Mouse (Mus musculus): ENCODE data around the gene Klf1. TPM values are rescaled to one million over a fixed set of nuclear protein-coding genes. Genes with fewer than 3 reads are reported as not detected.
A peak's percentile ranks its signal among the peaks of the same experiment; 100 is the strongest.
"Not testable (repeated sequence)": the region's sequence is repeated elsewhere in the genome, so short reads cannot be mapped to it uniquely, and the experiment has no call there.

The Klf1 gene
- total RNA-seq, 2 experiments from 2014 or later: 197 to 228 TPM

DNA sequence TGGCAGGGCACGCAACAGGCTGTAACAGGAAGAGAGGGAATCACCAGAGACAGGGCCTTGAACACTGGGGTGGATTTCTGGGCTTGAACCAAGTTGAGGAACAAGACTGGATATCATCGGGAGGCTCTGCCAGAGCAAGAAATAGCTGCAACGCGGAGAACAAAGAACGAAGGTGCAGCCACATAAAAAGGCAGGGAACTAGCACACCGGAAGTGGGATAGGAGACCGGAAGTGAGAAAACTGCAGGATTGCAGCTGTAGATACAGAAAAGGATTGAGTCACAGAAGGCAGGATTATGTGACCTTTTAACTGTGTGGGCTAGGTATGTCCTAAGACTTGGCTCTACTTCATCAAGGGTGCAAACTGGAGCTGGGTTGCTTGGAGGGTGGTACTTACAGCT, 2.6 kb downstream of the Klf1 start:
- ATAC-seq (replicated peaks; ENCODE audit: low FRiP score, low TSS enrichment, poor library complexity, severe bottlenecking): no peak

DNA sequence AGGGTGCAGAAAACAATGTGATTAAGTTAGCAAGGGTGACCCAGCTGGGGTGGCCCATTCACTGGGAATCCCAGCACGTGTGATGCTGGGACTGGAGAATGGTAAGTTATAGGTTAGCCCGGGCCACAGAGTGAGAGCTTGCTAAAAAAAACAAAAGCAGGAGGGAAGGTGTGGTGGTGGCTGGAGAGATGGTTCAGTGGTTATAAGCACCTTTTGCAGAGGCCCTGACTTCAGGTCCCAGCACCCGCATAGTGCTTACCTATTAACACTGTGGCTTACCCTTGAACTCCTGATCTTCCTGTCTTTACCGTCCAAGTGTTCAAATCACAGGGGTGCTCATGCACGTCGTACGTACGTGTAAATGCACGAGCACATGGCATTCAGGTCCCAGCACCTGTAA, 5.3 kb downstream of the Klf1 start:
- no peak for ATAC-seq (replicated peaks; ENCODE audit: low FRiP score, low TSS enrichment, poor library complexity, severe bottlenecking)

DNA sequence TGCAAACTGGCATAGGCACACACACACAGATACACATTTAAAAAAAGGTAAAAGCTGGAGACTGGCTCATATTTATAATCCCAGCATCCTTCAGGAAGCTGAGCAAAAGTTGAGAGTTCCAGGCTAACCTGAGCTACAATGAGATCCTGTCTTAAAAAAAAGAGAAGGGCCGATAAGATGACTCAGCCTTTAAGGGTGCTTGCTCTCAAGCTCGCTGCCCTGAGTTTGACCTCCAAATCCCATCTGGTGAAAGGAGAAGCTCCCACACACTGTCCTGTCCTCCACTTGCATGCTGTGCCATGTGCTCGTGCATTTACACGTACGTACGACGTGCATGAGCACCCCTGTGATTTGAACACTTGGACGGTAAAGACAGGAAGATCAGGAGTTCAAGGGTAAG, 5.8 kb downstream of the Klf1 start:
- ATAC-seq (replicated peaks; ENCODE audit: low FRiP score, low TSS enrichment, poor library complexity, severe bottlenecking): no peak

DNA sequence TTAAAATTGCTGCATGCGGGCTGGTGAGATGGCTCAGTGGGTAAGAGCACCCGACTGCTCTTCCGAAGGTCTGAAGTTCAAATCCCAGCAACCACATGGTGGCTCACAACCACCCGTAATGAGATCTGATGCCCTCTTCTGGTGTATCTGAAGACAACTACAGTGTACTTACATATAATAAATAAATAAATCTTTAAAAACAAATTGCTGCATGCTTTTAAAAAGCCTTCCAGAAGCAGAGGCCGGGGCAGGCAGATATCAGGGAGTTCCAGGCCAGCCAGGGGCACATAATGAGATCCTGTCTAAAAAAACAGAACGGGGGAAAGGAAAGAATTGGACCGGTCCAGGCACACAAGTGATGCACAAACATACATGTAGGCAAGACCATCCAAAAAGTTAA, 6.3 kb downstream of the Klf1 start:
- ATAC-seq (replicated peaks; ENCODE audit: low FRiP score, low TSS enrichment, poor library complexity, severe bottlenecking): not testable (repeated sequence)

- peak; percentile 84 for ATAC-seq (replicated peaks; ENCODE audit: low FRiP score, low TSS enrichment, poor library complexity, severe bottlenecking)
Observed at GRCm38 (mm10) chr8:84908421-84909161, 6.9 kb downstream of the Klf1 start, which contains the start of gene Dnase2a. Dnase2a (plus strand) TSS chr8:84908560.

GRCm38 (mm10) chr8:84909162-84909767, 7.5 kb downstream of the Klf1 start:
- ATAC-seq (replicated peaks; ENCODE audit: low FRiP score, low TSS enrichment, poor library complexity, severe bottlenecking): no peak

- peak; percentile 40; the same call in 1 of the 2 replicates for ATAC-seq (replicated peaks; ENCODE audit: low FRiP score, low TSS enrichment, poor library complexity, severe bottlenecking)
Observed at GRCm38 (mm10) chr8:84909949-84910348, 8.2 kb downstream of the Klf1 start.

- ATAC-seq (replicated peaks; ENCODE audit: low FRiP score, low TSS enrichment, poor library complexity, severe bottlenecking): no peak
Observed at GRCm38 (mm10) chr8:84910551-84910950, 8.8 kb downstream of the Klf1 start.

- ATAC-seq (replicated peaks; ENCODE audit: low FRiP score, low TSS enrichment, poor library complexity, severe bottlenecking): no peak
Observed at GRCm38 (mm10) chr8:84911854-84912253, 10.1 kb downstream of the Klf1 start.

GRCm38 (mm10) chr8:84912391-84912790, 10.7 kb downstream of the Klf1 start:
- ATAC-seq (replicated peaks; ENCODE audit: low FRiP score, low TSS enrichment, poor library complexity, severe bottlenecking): no peak

DNA sequence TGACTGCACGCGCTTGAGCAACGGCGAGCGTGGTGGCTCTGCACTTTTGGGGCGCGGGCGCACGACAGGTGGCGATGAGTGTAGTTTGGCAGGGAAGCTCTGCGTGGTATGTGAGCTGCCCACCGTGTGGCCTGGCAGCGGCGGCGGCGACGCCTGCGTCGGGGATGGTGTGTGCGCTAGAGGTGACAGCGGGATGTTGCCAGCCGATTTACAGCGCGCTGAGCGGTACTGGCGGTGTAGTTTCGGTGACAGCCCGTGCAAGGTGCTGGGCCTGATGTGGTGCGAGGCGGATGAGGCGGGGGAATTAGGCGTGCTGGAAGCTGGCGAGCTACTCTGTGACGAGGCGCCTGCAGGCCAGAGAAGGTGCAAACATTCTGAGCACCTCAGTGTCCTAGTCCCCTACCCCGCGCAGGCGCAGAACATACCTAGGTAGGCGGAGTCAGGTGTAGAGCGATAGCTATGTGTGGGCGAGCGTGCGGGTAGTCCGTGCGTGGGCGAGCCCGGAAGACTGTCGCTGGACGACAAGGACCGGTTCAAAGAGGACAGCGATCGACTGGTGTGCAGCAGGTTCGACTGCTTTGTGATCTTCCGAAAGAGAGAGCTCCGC, 11.3 kb downstream of the Klf1 start:
- ATAC-seq (replicated peaks; ENCODE audit: low FRiP score, low TSS enrichment, poor library complexity, severe bottlenecking): peak; percentile 48

GRCm38 (mm10) chr8:84913502-84913900, 11.8 kb downstream of the Klf1 start:
- no peak for ATAC-seq (replicated peaks; ENCODE audit: low FRiP score, low TSS enrichment, poor library complexity, severe bottlenecking)

DNA sequence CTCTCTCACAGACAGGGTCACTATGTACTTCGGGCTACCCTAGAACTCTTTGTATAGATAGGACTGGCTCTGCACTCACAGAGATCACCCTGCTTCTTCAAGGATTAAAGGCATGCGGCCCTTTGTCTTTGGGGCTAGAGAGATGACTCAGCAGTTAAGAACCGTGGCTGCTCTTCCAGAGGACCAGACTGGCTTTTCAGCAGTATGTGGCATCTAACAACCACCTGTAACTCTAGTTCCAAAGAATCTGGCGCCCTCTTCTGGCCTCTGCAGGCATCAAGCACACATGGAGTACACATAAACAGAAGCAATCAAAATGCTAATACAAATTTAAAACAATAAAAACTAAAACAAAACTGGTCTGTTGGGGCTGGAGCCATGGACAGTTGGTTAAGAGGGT, 12.2 kb downstream of the Klf1 start:
- peak; percentile 31; the same call in 1 of the 2 replicates for ATAC-seq (replicated peaks; ENCODE audit: low FRiP score, low TSS enrichment, poor library complexity, severe bottlenecking)

- ATAC-seq (replicated peaks; ENCODE audit: low FRiP score, low TSS enrichment, poor library complexity, severe bottlenecking): no peak
Observed at GRCm38 (mm10) chr8:84915269-84915668, 13.5 kb downstream of the Klf1 start.

DNA sequence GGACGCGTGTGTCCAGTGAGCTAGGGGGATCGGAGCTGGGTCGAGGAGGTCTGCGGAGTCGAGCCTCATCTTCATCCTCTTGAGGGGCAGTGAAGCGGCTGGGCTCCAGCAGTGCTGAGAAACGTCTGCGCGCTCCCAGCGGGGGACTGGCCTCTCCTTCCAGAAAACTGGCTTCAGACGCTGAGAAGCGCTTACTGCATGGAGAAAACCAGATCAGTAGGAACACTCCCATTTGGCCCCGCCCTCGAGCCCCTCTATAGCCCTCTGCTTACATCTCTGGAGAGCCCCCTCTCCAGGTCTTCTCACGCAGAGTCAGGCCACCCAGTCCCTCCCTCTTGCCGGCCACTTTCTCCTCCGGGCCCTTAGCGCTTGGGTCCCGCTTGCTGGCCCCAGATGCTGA, 16.1 kb downstream of the Klf1 start:
- no peak for ATAC-seq (replicated peaks; ENCODE audit: low FRiP score, low TSS enrichment, poor library complexity, severe bottlenecking)

GRCm38 (mm10) chr8:84918646-84919045, 16.9 kb downstream of the Klf1 start:
- no peak for ATAC-seq (replicated peaks; ENCODE audit: low FRiP score, low TSS enrichment, poor library complexity, severe bottlenecking)

- ATAC-seq (replicated peaks; ENCODE audit: low FRiP score, low TSS enrichment, poor library complexity, severe bottlenecking): no peak
Observed at GRCm38 (mm10) chr8:84921596-84921995, 19.9 kb downstream of the Klf1 start.

- ATAC-seq (replicated peaks; ENCODE audit: low FRiP score, low TSS enrichment, poor library complexity, severe bottlenecking): no peak
Observed at GRCm38 (mm10) chr8:84925557-84925956, 23.8 kb downstream of the Klf1 start.

DNA sequence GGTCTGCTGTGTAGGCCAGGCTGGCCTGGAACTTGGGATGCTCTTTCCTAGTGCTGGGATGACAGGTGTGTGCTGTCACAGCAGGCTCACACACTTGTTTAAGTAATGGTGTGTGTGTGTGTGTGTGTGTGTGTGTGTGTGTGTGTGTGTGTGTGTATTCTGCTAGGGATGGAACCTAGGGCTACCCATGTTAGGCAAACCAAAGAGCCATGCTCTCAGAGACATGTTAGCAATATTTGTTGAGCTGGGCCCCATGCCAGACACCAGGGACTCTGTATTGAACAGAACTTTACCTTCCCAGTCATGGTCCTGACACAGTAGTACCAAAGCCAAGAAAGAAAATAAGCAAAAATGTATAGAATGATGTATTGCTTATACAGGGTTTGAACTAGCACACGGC, 25.8 kb downstream of the Klf1 start:
- ATAC-seq (replicated peaks; ENCODE audit: low FRiP score, low TSS enrichment, poor library complexity, severe bottlenecking): no peak

DNA sequence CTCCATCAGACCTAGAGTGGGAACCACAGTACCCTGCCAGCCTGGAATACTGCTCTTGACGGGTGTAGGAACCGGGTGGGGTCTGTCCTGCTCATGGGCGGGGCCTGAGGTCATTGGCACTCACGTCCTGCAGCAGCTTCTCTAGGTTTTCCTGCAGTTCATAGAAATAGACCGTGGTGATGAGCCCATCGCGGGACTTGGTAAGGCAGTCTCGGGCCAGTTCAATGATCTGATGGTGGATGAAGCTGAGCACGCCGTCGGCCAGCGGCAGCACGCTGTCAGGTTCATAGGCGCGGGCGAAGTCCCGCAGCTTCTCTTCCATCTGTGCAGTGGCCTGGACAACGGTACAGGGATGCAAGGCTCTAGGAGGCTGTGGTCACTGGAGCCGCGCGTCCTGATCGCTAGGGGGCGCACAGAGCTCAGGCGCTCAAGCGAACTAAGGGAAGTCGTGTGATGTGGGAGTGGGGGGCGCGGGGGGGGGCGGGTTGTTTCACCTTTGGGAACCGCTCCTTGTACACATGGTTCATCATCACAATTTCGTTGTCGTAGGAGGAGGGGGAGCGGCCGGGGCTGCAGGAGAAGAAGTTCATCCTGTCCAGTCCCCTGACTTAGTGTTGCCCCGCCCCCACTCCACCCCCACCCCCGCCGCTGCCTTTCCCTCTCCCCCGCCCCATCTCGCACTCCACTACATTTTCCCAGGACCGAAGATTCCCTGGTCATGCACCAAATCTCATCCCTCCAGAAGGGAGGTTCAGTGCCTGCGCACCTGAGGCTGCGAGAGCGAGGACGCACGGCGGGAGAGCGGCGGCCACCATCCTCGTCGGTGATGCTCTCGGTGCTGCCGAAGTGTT, 27.0 kb downstream of the Klf1 start:
- peak; percentile 70 for ATAC-seq (replicated peaks; ENCODE audit: low FRiP score, low TSS enrichment, poor library complexity, severe bottlenecking)
